In genomic region chr16:43753751-43754150, GRCm38 (mm10) we compare ENCODE assay signal across 11 mouse cellular contexts. TPM values are rescaled to one million over a fixed set of nuclear protein-coding genes. Genes with fewer than 3 reads are reported as not detected.
DNase-seq lines count a peak whose midpoint lies in the region; ATAC-seq and TF ChIP-seq lines count a peak whose summit lies in the region.
"Had no signal": no experiment of that assay in that cellular context is flagged by ENCODE, and none has a peak within 500 bp of the region (broad histone marks: within the 10 kb centered on the region; RNA-seq: fewer than 3 reads in every experiment).

Gene Drd3 (plus strand): TSS chr16:43754026.

- no peaks in the 10 kb centered on the region for H3K9me3 ChIP-seq in hindbrain, embryonic 11.5 days (ENCODE audit: control insufficient read depth, low read length)
- H3K9me3 ChIP-seq in hindbrain, embryonic 13.5 days, result no peaks in the 10 kb centered on the region
- no peaks in the 10 kb centered on the region for H3K9me3 ChIP-seq in hindbrain, postnatal 0 days (ENCODE audit: low read length)

- H3K4me1 ChIP-seq in hindbrain, embryonic 11.5 days (replicated peaks; ENCODE audit: control insufficient read depth, insufficient read depth, low read length), result no peaks in the 10 kb centered on the region
- H3K4me1 ChIP-seq in hindbrain, embryonic 13.5 days (replicated peaks), result no peaks in the 10 kb centered on the region
- no peaks in the 10 kb centered on the region for H3K4me1 ChIP-seq in hindbrain, postnatal 0 days (ENCODE audit: insufficient read depth, low read length)

- DNase-seq in hindbrain, embryonic 11.5 days (ENCODE audit: low spot score), result peak; percentile 8
- DNase-seq in Muller cell, postnatal 12 days (ENCODE audit: inconsistent ontology term), result peak; percentile 29
- peak; percentile 54 for DNase-seq in embryo, embryonic 10 days (ENCODE audit: low spot score)
- peak; percentile 40 for DNase-seq in hindbrain, postnatal 0 days (ENCODE audit: low spot score)
- DNase-seq in layer of hippocampus, postnatal 36 days, result no peak
- DNase-seq in urinary bladder, adult 2 months (ENCODE audit: low spot score), result no peak
- DNase-seq: cerebellum, adult 2 months; gastrocnemius, postnatal 36 days had no signal

- no peak within 1 kb of the TSS for H3K9ac ChIP-seq in hindbrain, embryonic 11.5 days (ENCODE audit: low read depth, low read length)
- H3K9ac ChIP-seq in hindbrain, embryonic 13.5 days, result no peak within 1 kb of the TSS
- no peak within 1 kb of the TSS for H3K9ac ChIP-seq in hindbrain, postnatal 0 days (replicated peaks; ENCODE audit: low read length)

- no peak for TF ChIP-seq CTCF in hindbrain, postnatal 0 days (IDR thresholded peaks at IDR 0.05; ENCODE audit: low read depth)

- no peaks in the 10 kb centered on the region for H3K36me3 ChIP-seq in hindbrain, embryonic 11.5 days (ENCODE audit: control insufficient read depth, insufficient read depth, low read length)
- no peaks in the 10 kb centered on the region for H3K36me3 ChIP-seq in hindbrain, embryonic 13.5 days
- H3K36me3 ChIP-seq in hindbrain, postnatal 0 days (ENCODE audit: insufficient read depth, low read length), result no peaks in the 10 kb centered on the region

- no peak within 1 kb of the TSS for H3K4me3 ChIP-seq in hindbrain, embryonic 11.5 days (ENCODE audit: low read depth, low read length)
- no peak within 1 kb of the TSS for H3K4me3 ChIP-seq in hindbrain, embryonic 13.5 days
- no peak within 1 kb of the TSS for H3K4me3 ChIP-seq in hindbrain, postnatal 0 days (ENCODE audit: low read length)

- H3K27me3 ChIP-seq in hindbrain, embryonic 11.5 days (ENCODE audit: control insufficient read depth, insufficient read depth, low read length), result no peaks in the 10 kb centered on the region
- H3K27me3 ChIP-seq in hindbrain, embryonic 13.5 days, result no peaks in the 10 kb centered on the region
- no peaks in the 10 kb centered on the region for H3K27me3 ChIP-seq in hindbrain, postnatal 0 days (ENCODE audit: insufficient read depth, low read length)

- H3K4me2 ChIP-seq in hindbrain, embryonic 11.5 days (replicated peaks; ENCODE audit: low read depth, low read length), result no peak within 1 kb of the TSS
- no peak within 1 kb of the TSS for H3K4me2 ChIP-seq in hindbrain, embryonic 13.5 days
- H3K4me2 ChIP-seq in hindbrain, postnatal 0 days (ENCODE audit: low read depth, low read length), result peak within 1 kb of the TSS; percentile 14; the same call in 1 of the 2 replicates

- no peak within 1 kb of the TSS for H3K27ac ChIP-seq in hindbrain, embryonic 11.5 days (ENCODE audit: low read depth, low read length)
- H3K27ac ChIP-seq in hindbrain, embryonic 13.5 days, result no peak within 1 kb of the TSS
- H3K27ac ChIP-seq in hindbrain, postnatal 0 days, result no peak within 1 kb of the TSS

- 10% methylated on average over 7 of the region's 7 CpGs for WGBS in hindbrain, embryonic 11.5 days
- 21% methylated on average over 7 of the region's 7 CpGs for WGBS in hindbrain, embryonic 13.5 days
- 16% methylated on average over 7 of the region's 7 CpGs for WGBS in hindbrain, postnatal 0 days

- no peak for ATAC-seq in hindbrain, embryonic 11.5 days (ENCODE audit: low FRiP score)
- no peak for ATAC-seq in hindbrain, embryonic 13.5 days (ENCODE audit: low FRiP score)
- no peak for ATAC-seq in hindbrain, postnatal 0 days
- ATAC-seq in inflammation-experienced regulatory T-cells, adult 6 months, result no peak

RNA-seq across cellular contexts. Expression of gene Drd3, which starts in this region (rescaled TPM):
- not detected in 2 replicates for polyA plus RNA-seq in hindbrain, embryonic 11.5 days (2014; fragmentation: Nextera tagmentation; extraction: Ambion mirVana)
- polyA plus RNA-seq in hindbrain, embryonic 13.5 days (2015; fragmentation: Nextera tagmentation; extraction: Ambion mirVana), result not detected in 2 replicates
- total RNA-seq in hindbrain, postnatal 0 days (2014; rRNA removed), result 0.16 and 0.36 TPM in 2 replicates
- not detected in 2 replicates for polyA plus RNA-seq in hindbrain, postnatal 0 days (2015; fragmentation: Nextera tagmentation; extraction: Ambion mirVana)
- not detected for polyA plus RNA-seq in inflammation-experienced regulatory T-cells, adult 6 months (2017; shearing (Covaris generic))
- total RNA-seq in layer of hippocampus, postnatal 36 days (2021), result under 1 TPM; 0.32 to 0.35 TPM
- not detected in 2 replicates for polyA plus RNA-seq in urinary bladder, adult 2 months (2012; rRNA removed)
- total RNA-seq: gastrocnemius, postnatal 36 days; MEL had no signal

Comparison
In these comparisons a context has a peak if more than half of its experiments do, and no peak if none do; other contexts are left out.
1. Peak in DNase-seq in hindbrain, embryonic 11.5 days; RNA of the gene not detected or under 1 TPM.
2. Peak in DNase-seq and H3K4me2 ChIP-seq in hindbrain, postnatal 0 days; RNA of the gene not detected or under 1 TPM.
3. DNase-seq: peak in Muller cell, postnatal 12 days (single experiment) and embryo, embryonic 10 days (single experiment); none in layer of hippocampus, postnatal 36 days (0 of 2) and urinary bladder, adult 2 months (single experiment).